Mouse (Mus musculus): Measurements from ENCODE around the gene Rexo5. TPM values are rescaled to one million over a fixed set of nuclear protein-coding genes. Genes with fewer than 3 reads are reported as not detected.
A peak's percentile ranks its signal among the peaks of the same experiment; 100 is the strongest.

Gene Rexo5
- total and polyA plus RNA-seq, 2 experiments from 2014 or later: 3.5 to 4.5 TPM

DNA sequence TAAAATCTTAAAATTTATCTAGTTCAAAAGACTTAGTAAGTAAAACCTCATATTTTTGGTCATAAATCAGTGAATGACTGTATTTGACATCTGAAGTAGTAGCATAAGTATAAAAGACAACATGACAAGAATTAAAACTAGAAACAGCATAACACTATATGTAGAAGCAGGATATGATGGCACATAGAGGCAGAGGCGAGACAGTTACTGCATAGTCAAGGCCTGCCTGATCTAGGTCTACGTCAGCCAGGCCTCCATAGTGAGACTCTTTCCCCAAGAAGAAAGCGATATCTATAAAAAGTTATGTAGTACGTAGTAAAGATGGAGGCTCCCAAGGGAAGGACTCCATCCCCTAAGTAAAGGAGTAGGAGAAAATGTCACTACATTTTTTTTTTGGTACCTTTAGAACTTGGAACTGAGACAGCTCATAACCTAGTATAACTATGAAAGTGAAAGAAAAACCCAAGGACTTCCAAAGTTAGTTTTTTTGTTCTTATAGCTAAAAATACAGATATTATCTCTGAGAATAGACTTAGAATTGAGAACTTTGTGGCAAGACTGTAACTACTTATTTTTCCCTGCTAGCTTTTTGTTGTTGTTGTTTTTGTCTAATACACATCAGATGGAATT, 48.1 kb downstream of the Rexo5 start:
- DNase-seq (ENCODE audit: low spot score): no peak
- Histone ChIP-seq H3K9ac (replicated peaks; ENCODE audit: low read depth, low read length) (no peak overlapping the region), H3K27ac (ENCODE audit: low read depth) (no peak overlapping the region), H3K4me2 (ENCODE audit: low read depth, low read length) (no peak overlapping the region), H3K9me3 (replicated peaks; ENCODE audit: control insufficient read depth, low read length) (no peaks in the 10 kb centered on the region), H3K27me3 (ENCODE audit: control insufficient read depth, insufficient read depth, low read length) (no peaks in the 10 kb centered on the region), H3K4me1 (ENCODE audit: control insufficient read depth, insufficient read depth) (no peaks in the 10 kb centered on the region), H3K36me3 (replicated peaks; ENCODE audit: control insufficient read depth, insufficient read depth, low read length) (peaks cover 20% of the 10 kb centered on the region), H3K4me3 (ENCODE audit: low read depth, low read length) (no peak overlapping the region)
- ATAC-seq (ENCODE audit: insufficient read depth, low read depth): no peak
- 86% methylated on average over 4 of the region's 4 CpGs for WGBS
- no peak for TF ChIP-seq EP300 (IDR thresholded peaks at IDR 0.05; ENCODE audit: low read depth)
- no peak for TF ChIP-seq CTCF (IDR thresholded peaks at IDR 0.05; ENCODE audit: low read depth)

DNA sequence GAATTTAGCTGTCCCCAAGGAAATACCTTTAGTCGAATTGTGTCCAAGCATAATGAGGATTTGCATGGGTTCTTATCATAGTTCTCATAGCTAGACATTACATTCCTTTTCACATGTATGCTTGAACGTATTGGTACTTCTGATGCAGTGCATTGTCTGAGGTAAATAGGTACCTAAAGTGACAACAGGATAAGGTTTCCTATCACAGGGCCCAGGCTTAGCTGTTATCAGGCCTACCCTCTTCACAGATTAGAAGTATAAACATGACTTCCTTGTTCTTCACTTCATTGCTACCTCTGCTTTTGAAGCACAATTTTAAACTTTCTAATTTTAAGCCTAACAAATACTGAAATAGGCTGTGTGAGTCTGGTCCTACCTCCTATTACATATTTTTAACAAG, 51.7 kb downstream of the Rexo5 start:
- no peak overlapping the region for H3K4me3 ChIP-seq (ENCODE audit: low read depth, low read length)
- DNase-seq (ENCODE audit: low spot score): no peak
- TF ChIP-seq EP300 (IDR thresholded peaks at IDR 0.05; ENCODE audit: low read depth): no peak
- no peak for TF ChIP-seq CTCF (IDR thresholded peaks at IDR 0.05; ENCODE audit: low read depth)
- H3K36me3 ChIP-seq (replicated peaks; ENCODE audit: control insufficient read depth, insufficient read depth, low read length): peaks cover 25% of the 10 kb centered on the region
- H3K9ac ChIP-seq (replicated peaks; ENCODE audit: low read depth, low read length): no peak overlapping the region
- no peaks in the 10 kb centered on the region for H3K27me3 ChIP-seq (ENCODE audit: control insufficient read depth, insufficient read depth, low read length)
- ATAC-seq (ENCODE audit: insufficient read depth, low read depth): no peak
- H3K4me2 ChIP-seq (ENCODE audit: low read depth, low read length): no peak overlapping the region
- no peak overlapping the region for H3K27ac ChIP-seq (ENCODE audit: low read depth)
- no peaks in the 10 kb centered on the region for H3K4me1 ChIP-seq (ENCODE audit: control insufficient read depth, insufficient read depth)
- no peaks in the 10 kb centered on the region for H3K9me3 ChIP-seq (replicated peaks; ENCODE audit: control insufficient read depth, low read length)
- WGBS: 57% methylated on average over 2 of the region's 2 CpGs

DNA sequence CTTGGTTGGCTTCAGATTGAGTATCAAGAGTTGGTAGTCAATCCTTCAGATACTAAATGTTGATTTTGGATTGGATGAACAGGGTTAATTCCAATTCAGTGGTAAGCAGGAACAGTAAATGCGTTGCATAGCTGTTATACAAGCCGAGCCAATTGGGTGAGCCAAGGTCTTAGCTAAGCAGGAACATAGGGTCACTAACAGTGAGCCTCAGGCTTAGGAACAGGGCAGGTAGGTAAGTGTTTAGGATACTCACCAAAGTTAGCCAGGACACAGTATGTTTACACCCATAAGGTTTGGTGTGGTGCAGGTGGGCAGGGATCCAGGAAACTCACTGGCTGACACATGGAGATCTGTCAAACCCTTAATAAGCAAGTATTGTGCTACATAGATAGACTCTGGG, 53.6 kb downstream of the Rexo5 start:
- no peaks in the 10 kb centered on the region for H3K9me3 ChIP-seq (replicated peaks; ENCODE audit: control insufficient read depth, low read length)
- DNase-seq (ENCODE audit: low spot score): no peak
- no peak for TF ChIP-seq CTCF (IDR thresholded peaks at IDR 0.05; ENCODE audit: low read depth)
- TF ChIP-seq EP300 (IDR thresholded peaks at IDR 0.05; ENCODE audit: low read depth): no peak
- no peak overlapping the region for H3K4me2 ChIP-seq (ENCODE audit: low read depth, low read length)
- H3K27me3 ChIP-seq (ENCODE audit: control insufficient read depth, insufficient read depth, low read length): no peaks in the 10 kb centered on the region
- 80% methylated on average over 2 of the region's 2 CpGs for WGBS
- H3K4me3 ChIP-seq (ENCODE audit: low read depth, low read length): no peak overlapping the region
- H3K27ac ChIP-seq (ENCODE audit: low read depth): no peak overlapping the region
- H3K4me1 ChIP-seq (ENCODE audit: control insufficient read depth, insufficient read depth): no peaks in the 10 kb centered on the region
- no peak for ATAC-seq (ENCODE audit: insufficient read depth, low read depth)
- H3K36me3 ChIP-seq (replicated peaks; ENCODE audit: control insufficient read depth, insufficient read depth, low read length): peaks cover 25% of the 10 kb centered on the region
- no peak overlapping the region for H3K9ac ChIP-seq (replicated peaks; ENCODE audit: low read depth, low read length)

DNA sequence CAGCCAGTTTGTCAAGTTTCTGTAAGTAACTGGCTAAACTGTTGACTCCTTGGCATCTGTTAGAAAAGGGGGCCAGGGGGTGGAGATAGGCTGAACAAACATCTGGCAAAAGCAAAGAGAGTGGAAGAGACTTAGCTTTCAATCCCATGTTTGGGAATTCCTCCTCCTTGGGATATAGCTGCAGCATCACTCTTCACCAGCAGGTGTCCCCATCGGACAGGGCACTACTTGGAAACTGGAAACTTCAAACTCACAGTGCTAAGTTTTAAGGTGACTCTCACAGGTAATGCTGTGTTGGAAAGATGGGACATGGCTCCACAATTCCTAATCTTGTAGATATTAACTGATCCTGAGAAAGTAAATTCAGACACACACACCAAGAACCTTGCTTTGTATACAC, 55.3 kb downstream of the Rexo5 start:
- H3K9ac ChIP-seq (replicated peaks; ENCODE audit: low read depth, low read length): no peak overlapping the region
- TF ChIP-seq CTCF (IDR thresholded peaks at IDR 0.05; ENCODE audit: low read depth): peak; percentile 97
- no peak for TF ChIP-seq EP300 (IDR thresholded peaks at IDR 0.05; ENCODE audit: low read depth)
- no peak overlapping the region for H3K4me3 ChIP-seq (ENCODE audit: low read depth, low read length)
- H3K27me3 ChIP-seq (ENCODE audit: control insufficient read depth, insufficient read depth, low read length): no peaks in the 10 kb centered on the region
- H3K9me3 ChIP-seq (replicated peaks; ENCODE audit: control insufficient read depth, low read length): no peaks in the 10 kb centered on the region
- 0% methylated on average over 1 of the region's 1 CpGs for WGBS
- peak; percentile 53 for DNase-seq (ENCODE audit: low spot score)
- H3K27ac ChIP-seq (ENCODE audit: low read depth): no peak overlapping the region
- H3K36me3 ChIP-seq (replicated peaks; ENCODE audit: control insufficient read depth, insufficient read depth, low read length): peaks cover 19% of the 10 kb centered on the region
- no peak overlapping the region for H3K4me2 ChIP-seq (ENCODE audit: low read depth, low read length)
- no peaks in the 10 kb centered on the region for H3K4me1 ChIP-seq (ENCODE audit: control insufficient read depth, insufficient read depth)
- ATAC-seq (ENCODE audit: insufficient read depth, low read depth): no peak

DNA sequence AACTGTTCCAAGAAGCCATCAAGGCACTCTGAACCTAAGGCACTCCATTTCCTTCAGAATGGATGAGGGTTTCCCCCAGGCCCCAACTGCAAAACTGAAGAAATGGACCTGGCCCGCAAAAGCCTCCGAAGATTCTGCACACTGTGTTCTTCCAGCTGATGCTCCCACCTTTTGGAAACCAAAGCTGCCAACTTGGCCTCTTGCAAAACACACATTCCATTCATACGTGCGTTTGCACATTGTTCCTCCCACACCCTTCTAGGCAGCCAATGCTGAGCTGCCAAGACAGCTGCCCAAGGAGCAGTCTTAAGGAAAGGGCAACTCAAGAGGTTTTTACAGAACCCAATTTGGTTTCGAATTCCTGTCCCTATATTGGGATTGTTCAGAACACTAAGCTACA, 56.9 kb downstream of the Rexo5 start:
- Histone ChIP-seq H3K9ac (replicated peaks; ENCODE audit: low read depth, low read length) (no peak overlapping the region), H3K4me1 (ENCODE audit: control insufficient read depth, insufficient read depth) (no peaks in the 10 kb centered on the region), H3K4me3 (ENCODE audit: low read depth, low read length) (no peak overlapping the region), H3K4me2 (ENCODE audit: low read depth, low read length) (no peak overlapping the region), H3K36me3 (replicated peaks; ENCODE audit: control insufficient read depth, insufficient read depth, low read length) (peaks cover 4% of the 10 kb centered on the region; the same call in 1 of the 2 replicates), H3K27ac (ENCODE audit: low read depth) (peak overlapping the region; percentile 11; the same call in 1 of the 2 replicates), H3K27me3 (ENCODE audit: control insufficient read depth, insufficient read depth, low read length) (no peaks in the 10 kb centered on the region), H3K9me3 (replicated peaks; ENCODE audit: control insufficient read depth, low read length) (no peaks in the 10 kb centered on the region)
- WGBS: 43% methylated on average over 5 of the region's 5 CpGs
- peak; percentile 23 for DNase-seq (ENCODE audit: low spot score)
- no peak for ATAC-seq (ENCODE audit: insufficient read depth, low read depth)
- TF ChIP-seq CTCF (IDR thresholded peaks at IDR 0.05; ENCODE audit: low read depth): no peak
- no peak for TF ChIP-seq EP300 (IDR thresholded peaks at IDR 0.05; ENCODE audit: low read depth)

DNA sequence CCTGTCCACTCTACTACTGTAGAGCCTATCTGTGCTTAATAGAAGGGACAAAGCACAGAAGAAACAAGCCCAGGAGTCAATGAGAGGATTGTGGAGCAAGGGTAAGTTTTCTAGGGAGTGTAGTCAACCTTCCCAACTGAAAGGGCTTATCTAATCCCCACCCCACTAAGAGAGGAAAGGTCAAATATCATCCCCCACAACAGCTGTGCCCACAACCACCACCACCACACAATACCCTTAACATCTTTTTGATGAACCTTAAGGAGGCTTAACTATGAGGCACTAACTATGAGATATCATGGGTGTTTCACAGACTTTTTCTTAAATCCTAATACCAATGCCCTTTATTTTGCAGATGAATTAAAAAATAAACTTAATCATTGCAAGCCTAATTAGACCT, 58.7 kb downstream of the Rexo5 start:
- Histone ChIP-seq H3K9me3 (replicated peaks; ENCODE audit: control insufficient read depth, low read length) (no peaks in the 10 kb centered on the region), H3K4me3 (ENCODE audit: low read depth, low read length) (no peak overlapping the region), H3K36me3 (replicated peaks; ENCODE audit: control insufficient read depth, insufficient read depth, low read length) (peaks cover 13% of the 10 kb centered on the region; the same call in 1 of the 2 replicates), H3K4me1 (ENCODE audit: control insufficient read depth, insufficient read depth) (no peaks in the 10 kb centered on the region), H3K9ac (replicated peaks; ENCODE audit: low read depth, low read length) (no peak overlapping the region), H3K4me2 (ENCODE audit: low read depth, low read length) (no peak overlapping the region), H3K27me3 (ENCODE audit: control insufficient read depth, insufficient read depth, low read length) (no peaks in the 10 kb centered on the region), H3K27ac (ENCODE audit: low read depth) (no peak overlapping the region)
- DNase-seq (ENCODE audit: low spot score): no peak
- ATAC-seq (ENCODE audit: insufficient read depth, low read depth): no peak
- TF ChIP-seq CTCF (IDR thresholded peaks at IDR 0.05; ENCODE audit: low read depth) (no peak), EP300 (IDR thresholded peaks at IDR 0.05; ENCODE audit: low read depth) (no peak)

Data from heart, postnatal 0 days (tissue).